Mouse (Mus musculus): Measurements from ENCODE around the gene Ttll1.

DNA sequence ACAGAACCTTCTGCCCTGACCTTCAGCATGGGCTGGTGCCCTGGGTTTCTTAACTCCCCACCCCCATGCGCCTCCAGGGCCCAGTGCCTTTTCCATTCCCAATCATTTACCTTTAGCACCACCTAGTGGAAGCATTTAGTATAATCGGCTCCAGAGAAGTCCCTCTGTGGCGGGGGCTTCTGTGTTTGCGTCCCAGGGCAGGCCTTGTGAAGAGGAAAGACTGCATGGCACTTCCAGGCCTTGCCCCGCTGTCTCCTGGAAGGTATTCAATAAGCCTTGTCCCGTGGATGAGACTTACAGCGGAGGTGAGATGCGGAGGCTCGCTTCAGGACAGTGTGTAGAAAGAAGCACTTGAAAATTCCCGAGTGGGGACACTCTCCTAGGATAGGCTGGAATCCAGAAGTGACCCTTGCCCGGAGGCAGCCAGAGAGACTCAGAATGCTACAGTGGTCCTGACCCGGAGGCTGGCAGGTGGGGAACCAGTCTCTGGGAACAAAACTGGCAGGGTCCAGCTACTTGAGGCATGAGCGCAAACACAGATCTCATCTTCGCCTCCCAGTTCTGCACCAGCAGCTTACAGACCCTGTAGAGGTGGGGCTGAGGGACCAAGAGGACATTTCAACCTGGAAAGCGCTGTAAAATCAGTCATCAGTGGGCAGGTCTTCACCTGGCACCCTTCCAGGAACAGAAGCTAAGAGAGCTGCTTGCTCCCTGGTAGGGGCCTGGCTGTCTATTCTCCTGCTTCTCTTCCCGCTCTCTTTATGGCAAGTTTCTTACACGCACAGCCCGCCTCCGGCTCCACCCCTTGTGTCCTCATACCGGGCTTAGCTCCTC, 7.7 kb upstream of the Ttll1 start:
- TF ChIP-seq CTCF (IDR thresholded peaks at IDR 0.05; ENCODE audit: low read depth) (peak; percentile 94), EP300 (optimal IDR thresholded peaks at IDR 0.05) (no peak)

Measured in stomach, postnatal 0 days (tissue).